Mouse (Mus musculus) heart, postnatal 14 days (tissue): ENCODE results near the gene Crhbp. TPM values are rescaled to one million over a fixed set of nuclear protein-coding genes. Genes with fewer than 3 reads are reported as not detected.

Source experiments
- DNase-seq, 2 experiments: peaks; one replicate each; pipeline ENCODE4 v3.0.0; 2021 to 2022
- intact Hi-C: fragments of 180-260 bp; cut with DNase I; formaldehyde crosslinking; loops from one replicate; pipeline ENCODE4 v1.15.1; 2025
- total RNA-seq, 2 experiments: library from RNA; stranded (reverse); gene quantifications; 2 replicates each; pipeline ENCODE4 v1.2.3; 2021

Crhbp gene
- total RNA-seq, 2 experiments from 2014 or later = not detected

GRCm38 (mm10) chr13:95424932-95425331 lies 19.8 kb downstream of the Crhbp start:
- intact Hi-C loops = no loop called here
- no peak for DNase-seq

GRCm38 (mm10) chr13:95419204-95419749 lies 25.4 kb downstream of the Crhbp start:
- DNase-seq = no peak
- intact Hi-C loops = no loop called here

GRCm38 (mm10) chr13:95418575-95419203 lies 26.0 kb downstream of the Crhbp start:
- no peak for DNase-seq
- intact Hi-C loops = no loop called here

GRCm38 (mm10) chr13:95412257-95412656 lies 32.5 kb downstream of the Crhbp start:
- no peak for DNase-seq
- intact Hi-C loops = no loop called here

GRCm38 (mm10) chr13:95393242-95393641 lies 51.5 kb downstream of the Crhbp start:
- intact Hi-C loops = loop anchor here (5.0 kb wide), 1 partner anchor 324 kb away; no protein-coding TSS in a partner anchor
- DNase-seq = no peak

GRCm38 (mm10) chr13:95389866-95390865 lies 54.6 kb downstream of the Crhbp start:
- intact Hi-C loops = loop anchor here (1.0 to 5.0 kb wide), 2 partner anchors 91 to 327 kb away; no protein-coding TSS in a partner anchor
- peak; percentile 78 to 86 for DNase-seq

- no peak for DNase-seq
- intact Hi-C loops = no loop called here
These were observed 56.5 kb downstream of the Crhbp start for GRCm38 (mm10) chr13:95388226-95388625.

- intact Hi-C loops = no loop called here
- no peak for DNase-seq
These were observed 62.3 kb downstream of the Crhbp start for GRCm38 (mm10) chr13:95382418-95382817.

Other genes with a start within 250 kb of the Crhbp start
- gene Pde8b, start 194.6 kb downstream of the Crhbp start, total RNA-seq = 1 to 10 TPM; 5.2 to 6.1 TPM
- gene Zbed3, start 121.3 kb downstream of the Crhbp start, total RNA-seq = 10 to 100 TPM; 17.8 to 19.7 TPM
- 10 to 100 TPM; 21.8 to 22.1 TPM for gene Aggf1, start 69.6 kb downstream of the Crhbp start, total RNA-seq
- gene S100z, start 33.8 kb upstream of the Crhbp start, total RNA-seq = not detected
- gene F2rl1, start 80.3 kb upstream of the Crhbp start, total RNA-seq = under 1 TPM; 0.55 to 0.78 TPM
- gene F2r, start 173.6 kb upstream of the Crhbp start, total RNA-seq = 10 to 100 TPM; 27.9 to 30.4 TPM